Mouse (Mus musculus) testis, adult 2 months (tissue): Measurements from ENCODE around the gene Pkd1l2. TPM values are rescaled to one million over a fixed set of nuclear protein-coding genes. Genes with fewer than 3 reads are reported as not detected.

Source experiments
- H3K27ac ChIP-seq: fragments of 200-500 bp; 2 replicates; pipeline ENCODE4 v1.5.1; 2012; ENCODE audit warnings: low read depth, low read length; ENCODE audit not compliant: control insufficient read depth, insufficient read depth
- H3K27me3 ChIP-seq: fragments of 200-500 bp; 2 replicates; pipeline ENCODE4 v1.6.1; 2012; ENCODE audit warnings: mild to moderate bottlenecking, low read length, moderate library complexity; ENCODE audit not compliant: control insufficient read depth, insufficient read depth
- H3K36me3 ChIP-seq: fragments of 200-500 bp; 2 replicates; pipeline ENCODE4 v1.6.1; 2012; ENCODE audit warnings: mild to moderate bottlenecking, low read length; ENCODE audit not compliant: control insufficient read depth, insufficient read depth
- H3K4me1 ChIP-seq: fragments of 200-500 bp; 2 replicates; pipeline ENCODE4 v1.6.1; 2012; ENCODE audit warnings: low read length; ENCODE audit not compliant: control insufficient read depth, insufficient read depth
- H3K4me3 ChIP-seq: fragments of 200-500 bp; 2 replicates; pipeline ENCODE4 v1.5.1; 2012; ENCODE audit warnings: low read depth, mild to moderate bottlenecking, low read length, moderate library complexity, mixed read lengths; ENCODE audit not compliant: control insufficient read depth
- CTCF ChIP-seq: fragments of 200-500 bp; IDR thresholded peaks from 2 replicates; pipeline ENCODE4 v1.5.1; 2012; ENCODE audit warnings: low read depth, mild to moderate bottlenecking, inconsistent platforms, low read length, moderate library complexity; ENCODE audit not compliant: control insufficient read depth, insufficient read depth, insufficient replicate concordance
- POLR2A ChIP-seq: fragments of 200-500 bp; IDR thresholded peaks from 2 replicates; pipeline ENCODE4 v1.6.1; 2012; ENCODE audit warnings: low read depth, mild to moderate bottlenecking, inconsistent platforms, low read length, moderate library complexity; ENCODE audit not compliant: control insufficient read depth
- polyA plus RNA-seq: library from polyadenylated mRNA; depleted of rRNA; stranded (reverse); fragments of >200 nt; gene quantifications from 2 replicates; pipeline ENCODE4 v1.2.3, GENCODE M21; 2012

The Pkd1l2 gene
- polyA plus RNA-seq, 1 experiment = 3.1 TPM

DNA sequence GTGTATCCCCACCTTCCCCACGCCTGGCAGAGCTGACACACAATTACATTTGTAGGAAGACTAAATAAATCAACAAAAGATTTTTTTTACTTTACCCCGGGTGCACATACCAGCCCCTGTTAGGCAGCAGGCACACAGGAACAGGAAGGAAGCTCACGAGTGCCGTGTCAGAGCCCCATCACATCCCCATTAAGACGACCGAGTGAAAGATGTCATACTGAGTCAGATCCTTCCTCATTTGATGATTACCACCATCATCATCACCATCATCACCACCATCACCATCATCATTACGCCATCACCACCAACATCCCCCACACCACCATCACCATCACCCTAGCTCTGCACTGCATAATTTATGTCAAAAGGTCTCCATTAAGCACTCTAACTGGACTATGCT lies 15.3 kb downstream of the Pkd1l2 start:
- H3K27ac ChIP-seq = no peak overlapping the region
- TF ChIP-seq CTCF (no peak), POLR2A (no peak)

DNA sequence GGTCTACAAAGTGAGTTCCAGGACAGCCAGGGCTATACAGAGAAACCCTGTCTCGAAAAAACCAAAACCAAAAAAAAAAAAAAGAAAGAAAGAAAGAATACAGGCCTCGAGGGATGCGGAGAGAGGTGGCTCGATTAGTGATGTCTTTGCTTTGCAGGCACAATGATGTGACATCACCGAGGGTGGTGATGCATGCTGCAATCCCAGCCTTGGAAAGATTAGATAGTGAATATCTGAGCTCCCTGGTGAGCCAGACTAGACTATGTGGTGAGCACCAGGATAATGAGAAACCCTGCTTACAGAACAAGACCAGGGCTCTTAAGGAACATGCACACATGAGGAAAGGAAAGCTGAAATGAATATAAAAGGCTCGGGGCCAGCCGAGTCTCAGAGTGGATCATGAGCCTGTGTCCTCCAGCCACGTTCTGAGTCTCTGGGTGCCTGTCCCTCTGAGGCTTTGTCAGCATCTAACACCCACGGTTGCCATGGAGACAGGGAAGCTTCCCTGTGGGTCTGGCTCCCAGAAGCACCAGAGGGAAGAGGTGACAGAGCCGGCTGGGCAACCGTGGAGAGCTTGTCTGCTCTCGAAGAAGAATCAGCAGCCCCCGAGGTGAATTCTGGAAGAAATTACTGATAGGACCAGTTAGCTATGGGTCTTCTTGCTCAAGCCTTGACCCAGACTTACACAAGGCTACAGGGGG lies 20.9 kb downstream of the Pkd1l2 start:
- Histone ChIP-seq H3K36me3 (no peaks in the 10 kb centered on the region), H3K27ac (no peak overlapping the region), H3K27me3 (no peaks in the 10 kb centered on the region), H3K4me1 (peaks cover 8% of the 10 kb centered on the region), H3K4me3 (no peak overlapping the region)
- TF ChIP-seq POLR2A = no peak
- TF ChIP-seq CTCF = no peak

More for the DNA sequence above, 15.3 kb downstream of the Pkd1l2 start:
- no peak overlapping the region for H3K4me3 ChIP-seq
- H3K4me1 ChIP-seq = peaks cover 10% of the 10 kb centered on the region
- no peaks in the 10 kb centered on the region for H3K27me3 ChIP-seq
- no peaks in the 10 kb centered on the region for H3K36me3 ChIP-seq

DNA sequence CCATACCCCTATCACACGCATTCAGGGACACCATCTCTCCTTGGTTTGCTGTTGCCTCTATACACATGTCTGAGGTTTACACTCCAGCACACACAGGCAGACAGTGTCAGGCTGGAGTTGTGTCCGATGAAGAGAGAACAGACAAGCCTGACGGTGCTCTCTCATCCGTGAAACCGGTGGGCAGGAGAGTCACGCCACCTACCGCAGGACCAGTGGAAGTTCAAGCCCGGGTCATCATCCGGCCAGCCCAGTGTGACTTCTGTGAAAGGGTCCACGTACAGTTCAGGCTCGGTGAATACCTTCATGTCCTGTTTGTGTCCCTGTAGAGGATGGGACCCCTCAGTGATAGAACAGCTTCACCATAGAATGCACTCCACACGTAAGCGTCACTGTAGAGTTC lies 21.9 kb downstream of the Pkd1l2 start:
- H3K27ac ChIP-seq = no peak overlapping the region
- peaks cover 7% of the 10 kb centered on the region for H3K4me1 ChIP-seq
- no peaks in the 10 kb centered on the region for H3K36me3 ChIP-seq
- H3K4me3 ChIP-seq = no peak overlapping the region
- no peak for TF ChIP-seq POLR2A
- 0 out of 2 replicates have a peak, but pooled peaks have one; percentile 1 for TF ChIP-seq CTCF
- no peaks in the 10 kb centered on the region for H3K27me3 ChIP-seq

DNA sequence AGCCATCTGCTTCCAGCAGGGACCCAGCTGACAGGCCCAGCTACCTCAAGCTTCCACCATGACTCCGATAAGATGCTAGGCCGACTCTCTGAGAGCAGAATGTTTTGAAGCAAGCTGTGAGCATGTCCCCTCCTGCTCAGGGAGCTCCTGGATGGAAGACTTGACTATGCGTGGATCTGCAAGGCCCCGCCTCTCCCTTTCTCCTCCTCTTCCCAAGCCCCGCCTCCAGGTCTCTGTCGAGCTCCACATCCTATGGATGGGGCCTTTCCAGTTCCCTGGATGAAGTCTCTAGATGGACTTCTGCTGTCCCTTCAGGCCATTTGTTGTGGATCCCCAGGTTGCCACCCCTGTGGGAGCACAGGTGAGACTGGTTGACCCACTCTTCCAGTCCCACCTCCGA lies 23.2 kb downstream of the Pkd1l2 start:
- no peak for TF ChIP-seq CTCF
- TF ChIP-seq POLR2A = no peak
- H3K27me3 ChIP-seq = no peaks in the 10 kb centered on the region
- H3K36me3 ChIP-seq = no peaks in the 10 kb centered on the region
- H3K4me1 ChIP-seq = peaks cover 7% of the 10 kb centered on the region
- no peak overlapping the region for H3K4me3 ChIP-seq
- H3K27ac ChIP-seq = no peak overlapping the region

DNA sequence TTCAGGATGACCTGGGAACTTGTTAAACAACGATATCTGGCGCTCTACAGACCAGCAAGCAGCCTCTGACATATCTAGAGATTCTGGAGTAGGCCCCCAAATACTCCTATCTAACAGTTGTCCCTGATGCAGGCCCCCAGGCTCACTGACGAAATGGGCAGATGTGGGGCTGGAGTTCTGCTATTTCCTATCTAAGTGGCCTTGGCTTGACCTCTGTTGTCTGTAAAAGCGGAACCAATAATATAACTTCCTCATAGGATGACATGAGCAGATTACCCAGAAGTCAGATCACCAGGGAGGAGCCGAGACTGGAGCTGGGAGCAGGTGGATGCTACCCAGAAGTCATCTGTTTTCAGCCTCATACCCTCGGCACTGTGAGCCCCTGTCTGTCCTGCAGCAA lies 27.2 kb downstream of the Pkd1l2 start:
- Histone ChIP-seq H3K27me3 (no peaks in the 10 kb centered on the region), H3K4me3 (no peak overlapping the region), H3K36me3 (no peaks in the 10 kb centered on the region), H3K27ac (no peak overlapping the region), H3K4me1 (no peaks in the 10 kb centered on the region)
- TF ChIP-seq POLR2A (no peak), CTCF (no peak)

DNA sequence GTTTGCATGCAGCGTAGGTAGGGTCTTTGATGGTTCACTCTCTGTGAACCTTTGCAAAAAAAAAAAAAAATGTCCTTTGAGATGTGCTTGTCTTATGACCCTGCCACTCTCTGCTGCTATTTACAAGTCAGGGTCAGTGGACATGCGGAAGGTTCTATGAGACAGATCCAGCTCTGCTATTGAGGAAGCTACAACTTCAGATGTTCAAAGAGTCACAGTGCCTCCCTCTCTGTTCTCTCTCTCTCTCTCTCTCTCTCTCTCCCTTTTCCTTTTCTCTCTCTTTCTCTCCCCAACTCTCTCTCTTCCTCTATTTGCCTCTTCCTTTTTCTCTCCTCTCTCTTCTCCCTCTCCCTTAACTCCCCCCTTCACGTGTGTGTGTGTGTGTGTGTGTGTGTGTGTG lies 28.1 kb downstream of the Pkd1l2 start:
- H3K4me3 ChIP-seq = no peak overlapping the region
- H3K27me3 ChIP-seq = no peaks in the 10 kb centered on the region
- no peaks in the 10 kb centered on the region for H3K36me3 ChIP-seq
- H3K4me1 ChIP-seq = no peaks in the 10 kb centered on the region
- H3K27ac ChIP-seq = no peak overlapping the region
- no peak for TF ChIP-seq POLR2A
- TF ChIP-seq CTCF = no peak

DNA sequence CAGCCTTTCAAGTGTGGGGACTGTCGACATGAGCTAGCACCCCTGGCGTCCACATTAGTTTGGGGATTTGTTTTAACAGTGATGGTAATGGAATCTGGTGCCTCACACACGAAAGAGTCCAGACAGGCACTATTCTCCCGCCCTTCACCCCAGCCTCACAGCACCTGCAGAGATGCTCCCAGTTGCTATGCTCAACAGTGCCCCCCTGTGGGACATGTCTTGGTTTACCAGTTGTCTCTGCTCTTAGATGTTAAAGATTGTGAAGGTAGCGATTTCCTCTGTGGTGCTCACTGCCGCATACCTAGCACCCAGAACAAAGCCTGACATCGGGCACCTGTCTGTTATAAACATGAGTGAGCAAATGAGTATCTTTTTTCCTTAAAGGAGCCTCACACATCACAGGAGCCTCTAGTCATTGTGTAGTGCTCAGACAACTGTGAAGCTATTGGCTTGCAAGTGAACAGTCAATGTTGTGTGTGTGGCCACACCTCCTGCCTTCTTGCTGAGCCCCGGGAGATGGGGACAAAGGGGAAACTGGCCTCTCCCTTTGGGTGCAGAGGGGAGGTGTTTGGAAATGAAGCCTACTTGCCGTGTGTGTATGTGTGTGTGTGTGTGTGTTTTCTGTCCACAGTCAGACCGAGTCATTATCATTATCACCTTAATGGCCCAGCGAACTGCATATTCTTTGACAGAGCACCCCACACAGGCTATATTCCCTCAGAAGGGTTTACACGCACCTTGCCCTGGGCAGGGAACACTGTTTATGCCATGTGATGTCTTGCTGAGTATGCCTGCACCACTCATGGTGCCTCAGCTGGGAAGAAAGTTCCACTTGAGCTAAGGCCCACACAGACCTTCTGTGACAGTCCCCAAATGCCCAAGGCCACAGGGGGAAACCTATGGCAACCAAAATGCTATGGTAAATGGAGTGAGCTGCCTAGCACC lies 28.8 kb downstream of the Pkd1l2 start:
- H3K36me3 ChIP-seq = no peaks in the 10 kb centered on the region
- no peaks in the 10 kb centered on the region for H3K27me3 ChIP-seq
- TF ChIP-seq POLR2A (no peak), CTCF (peak; percentile 29; the same call in 1 of the 2 replicates)
- no peaks in the 10 kb centered on the region for H3K4me1 ChIP-seq
- no peak overlapping the region for H3K4me3 ChIP-seq
- no peak overlapping the region for H3K27ac ChIP-seq
